Mouse (Mus musculus) CH12.LX (cell line): Measurements from ENCODE around the gene Arhgef11.

Experiments used
- POLR2A ChIP-seq: IDR thresholded peaks from 2 replicates; pipeline ENCODE4 v1.6.1; 2011; ENCODE audit warnings: low read depth, mild to moderate bottlenecking, improper control_type of control experiment, low read length
- USF1 ChIP-seq: IDR thresholded peaks from 2 replicates; pipeline ENCODE4 v1.6.1; 2014; ENCODE audit warnings: low read depth, mild to moderate bottlenecking, inconsistent platforms, low read length, improper control_type of control experiment

GRCm38 (mm10) chr3:87756488-87756887, 139.1 kb downstream of the Arhgef11 start:
- TF ChIP-seq USF1 = no peak
- TF ChIP-seq POLR2A = no peak
